Mouse (Mus musculus): ENCODE measurements around the gene Coa7. TPM values are rescaled to one million over a fixed set of nuclear protein-coding genes. Genes with fewer than 3 reads are reported as not detected.

Gene Coa7
- total RNA-seq, 1 experiment from 2014 or later = 60.8 TPM

GRCm38 (mm10) chr4:108383183-108383714, 55.3 kb downstream of the Coa7 start, which contains the start of gene Shisal2a:
Gene Shisal2a, minus strand, starts transcription at chr4:108383349.
- peak; percentile 36 for DNase-seq

GRCm38 (mm10) chr4:108386087-108386486, 58.1 kb downstream of the Coa7 start:
- DNase-seq = no peak

- peak; percentile 43 for DNase-seq
These were observed 59.2 kb downstream of the Coa7 start for GRCm38 (mm10) chr4:108387106-108387505.

GRCm38 (mm10) chr4:108387681-108388253, 59.8 kb downstream of the Coa7 start:
- peak; percentile 81 for DNase-seq

GRCm38 (mm10) chr4:108388741-108389140, 60.8 kb downstream of the Coa7 start:
- no peak for DNase-seq

- no peak for DNase-seq
These were observed 63.2 kb downstream of the Coa7 start for GRCm38 (mm10) chr4:108391124-108391523.

Other genes with a start within 250 kb of the Coa7 start
- gene Podn, start 231.7 kb upstream of the Coa7 start, total RNA-seq (2021) = 8.1 and 8.2 TPM in 2 replicates
- 339 and 479 TPM in 2 replicates for gene Scp2, start 183.1 kb upstream of the Coa7 start, total RNA-seq (2021)
- 19.3 and 32.0 TPM in 2 replicates for gene Echdc2, start 162.7 kb upstream of the Coa7 start, total RNA-seq (2021)
- 0.79 and 1.4 TPM in 2 replicates for gene Zyg11a, start 110.1 kb upstream of the Coa7 start, total RNA-seq (2021)
- gene Zyg11b, start 27.0 kb upstream of the Coa7 start, total RNA-seq (2021) = 32.6 and 34.2 TPM in 2 replicates
- 4.2 and 5.5 TPM in 2 replicates for gene Shisal2a, start 55.2 kb downstream of the Coa7 start, total RNA-seq (2021)
- gene Gpx7, start 78.8 kb downstream of the Coa7 start, total RNA-seq (2021) = 13.6 and 13.9 TPM in 2 replicates
- 43.4 and 51.2 TPM in 2 replicates for gene Tut4, start 131.3 kb downstream of the Coa7 start, total RNA-seq (2021)